Mouse (Mus musculus): ENCODE measurements at regions not wholly inside any gene's neighbourhood (a gene's known extent, or its start where the extent isn't known, plus 50 kb on each side); places are given as distances from the start of the nearest gene placed in this dataset.

GRCm38 (mm10) chr9:14213283-14213682 lies 61.6 kb upstream of the Sesn3 start:
- TF ChIP-seq CTCF (IDR thresholded peaks at IDR 0.05; ENCODE audit: borderline replicate concordance, control insufficient read depth, extremely low read depth, insufficient read depth, low read length, poor library complexity) (no peak), POLR2A (IDR thresholded peaks at IDR 0.05; ENCODE audit: control insufficient read depth, extremely low read depth, insufficient read depth, low read length, poor library complexity) (no peak)

Measured in thymus, adult 2 months (tissue).